Mouse (Mus musculus) lung, postnatal 0 days (tissue): ENCODE measurements around the gene Gm10277. TPM values are rescaled to one million over a fixed set of nuclear protein-coding genes. Genes with fewer than 3 reads are reported as not detected.

ENCODE experiments used
- ATAC-seq: fragments of 200-750 bp; cut with Nextera tagmentation; 2 replicates; pipeline ENCODE4 v1.8.0; 2017; ENCODE audit warnings: moderate library complexity
- DNase-seq: peaks from one replicate; pipeline ENCODE4 v3.0.0-alpha.2; 2016; ENCODE audit warnings: low spot score
- H3K27ac ChIP-seq: fragments of 300-500 bp; sonication (generic); 2 replicates; pipeline ENCODE4 v1.5.1; 2014; ENCODE audit warnings: antibody characterized with exemption, mild to moderate bottlenecking, low read length, mixed read lengths
- H3K27me3 ChIP-seq: fragments of 300-500 bp; sonication (generic); replicated peaks from 2 replicates; pipeline ENCODE4 v1.6.1; 2014; ENCODE audit warnings: low read length, mixed read lengths; ENCODE audit not compliant: insufficient read depth
- H3K36me3 ChIP-seq: fragments of 300-500 bp; sonication (generic); 2 replicates; pipeline ENCODE4 v1.6.1; 2014; ENCODE audit warnings: low read length, mixed read lengths; ENCODE audit not compliant: insufficient read depth
- H3K4me1 ChIP-seq: fragments of 300-500 bp; sonication (generic); 2 replicates; pipeline ENCODE4 v1.6.1; 2014; ENCODE audit warnings: antibody characterized with exemption, low read depth, low read length, mixed read lengths; ENCODE audit not compliant: insufficient read depth
- H3K4me2 ChIP-seq: fragments of 300-500 bp; sonication (generic); replicated peaks from 2 replicates; pipeline ENCODE4 v1.6.1; 2014; ENCODE audit warnings: low read depth, mild to moderate bottlenecking, low read length, moderate library complexity, mixed read lengths
- H3K4me3 ChIP-seq: fragments of 300-500 bp; sonication (generic); 2 replicates; pipeline ENCODE4 v1.5.1; 2014; ENCODE audit warnings: low read depth, low read length
- H3K9ac ChIP-seq: fragments of 300-500 bp; sonication (generic); replicated peaks from 2 replicates; pipeline ENCODE4 v1.6.1; 2014; ENCODE audit warnings: low read depth, mild to moderate bottlenecking
- H3K9me3 ChIP-seq: fragments of 300-500 bp; sonication (generic); 2 replicates; pipeline ENCODE4 v1.6.1; 2016; ENCODE audit warnings: low read length, mixed read lengths
- CTCF ChIP-seq: IDR thresholded peaks from 2 replicates; pipeline ENCODE4 v1.5.1; 2016; ENCODE audit warnings: antibody characterized with exemption, mild to moderate bottlenecking
- EP300 ChIP-seq: IDR thresholded peaks from 2 replicates; pipeline ENCODE4 v1.6.1; 2016; ENCODE audit warnings: antibody characterized with exemption, mild to moderate bottlenecking, control low read depth
- whole genome bisulfite sequencing: fragments of 180-500 bp; shearing (Covaris S2); extraction: QIAGEN DNeasy Blood & Tissue Kit; methylation state at CpG from one replicate; pipeline ENCODE4 v1.1.7; 2014; 5-methylcytosine and 5-hydroxymethylcytosine counted together
- polyA plus RNA-seq: library from polyadenylated mRNA; unstranded; fragments of >200 nt; fragmentation: Nextera tagmentation; extraction: Ambion mirVana; gene quantifications from 2 replicates; pipeline ENCODE4 v1.2.1, GENCODE M21; 2015

Gene Gm10277
- polyA plus RNA-seq, 1 experiment from 2014 or later = 0.90 TPM

GRCm38 (mm10) chr11:77779240-77779639 is 8.3 kb downstream of the Gm10277 start:
- TF ChIP-seq EP300 = no peak
- no peak for TF ChIP-seq CTCF
- ATAC-seq (no peak), DNase-seq (no peak)
- no peak overlapping the region for H3K27ac ChIP-seq
- peaks cover 29% of the 10 kb centered on the region; the same call in 1 of the 2 replicates for H3K4me1 ChIP-seq
- 42% methylated on average over 1 of the region's 1 CpGs for WGBS
- no peak overlapping the region for H3K4me2 ChIP-seq
- no peaks in the 10 kb centered on the region; the same call in none of the 2 replicates for H3K36me3 ChIP-seq
- no peaks in the 10 kb centered on the region for H3K9me3 ChIP-seq
- no peak overlapping the region for H3K9ac ChIP-seq
- H3K4me3 ChIP-seq = no peak overlapping the region
- H3K27me3 ChIP-seq = no peaks in the 10 kb centered on the region

- no peaks in the 10 kb centered on the region for H3K27me3 ChIP-seq
- TF ChIP-seq CTCF (no peak), EP300 (no peak)
- ATAC-seq = no peak
- H3K4me1 ChIP-seq = peaks cover 26% of the 10 kb centered on the region; the same call in 1 of the 2 replicates
- H3K4me2 ChIP-seq = no peak overlapping the region
- no peak overlapping the region for H3K27ac ChIP-seq
- DNase-seq = no peak
- H3K36me3 ChIP-seq = no peaks in the 10 kb centered on the region; the same call in 1 of the 2 replicates
- H3K9ac ChIP-seq = no peak overlapping the region
- 92% methylated on average over 17 of the region's 17 CpGs for WGBS
- H3K9me3 ChIP-seq = no peaks in the 10 kb centered on the region
- H3K4me3 ChIP-seq = no peak overlapping the region
Measured at GRCm38 (mm10) chr11:77777937-77778336, 9.6 kb downstream of the Gm10277 start.

GRCm38 (mm10) chr11:77777436-77777835 is 10.1 kb downstream of the Gm10277 start:
- H3K9ac ChIP-seq = no peak overlapping the region
- no peak for ATAC-seq

GRCm38 (mm10) chr11:77775701-77776400 is 11.7 kb downstream of the Gm10277 start:
- H3K4me1 ChIP-seq = peaks cover 10% of the 10 kb centered on the region; the same call in 1 of the 2 replicates
- WGBS = 46% methylated on average over 9 of the region's 9 CpGs
- H3K9me3 ChIP-seq = no peaks in the 10 kb centered on the region
- ATAC-seq (peak; percentile 56; the same call in 1 of the 2 replicates), DNase-seq (no peak)
- peak overlapping the region; percentile 64 for H3K27ac ChIP-seq
- no peak overlapping the region for H3K4me3 ChIP-seq
- no peak for TF ChIP-seq CTCF
- TF ChIP-seq EP300 = peak; percentile 70
- H3K36me3 ChIP-seq = no peaks in the 10 kb centered on the region; the same call in 1 of the 2 replicates
- H3K9ac ChIP-seq = no peak overlapping the region
- H3K4me2 ChIP-seq = no peak overlapping the region
- no peaks in the 10 kb centered on the region for H3K27me3 ChIP-seq

More at GRCm38 (mm10) chr11:77777436-77777835, 10.1 kb downstream of the Gm10277 start:
- H3K27ac ChIP-seq = no peak overlapping the region
- WGBS = 86% methylated on average over 17 of the region's 17 CpGs
- DNase-seq = no peak
- peaks cover 25% of the 10 kb centered on the region; the same call in 1 of the 2 replicates for H3K4me1 ChIP-seq
- no peak for TF ChIP-seq EP300
- TF ChIP-seq CTCF = no peak
- H3K9me3 ChIP-seq = no peaks in the 10 kb centered on the region
- H3K36me3 ChIP-seq = no peaks in the 10 kb centered on the region; the same call in 1 of the 2 replicates
- H3K4me2 ChIP-seq = no peak overlapping the region
- H3K4me3 ChIP-seq = no peak overlapping the region
- H3K27me3 ChIP-seq = no peaks in the 10 kb centered on the region

- no peak for DNase-seq
- TF ChIP-seq EP300 (no peak), CTCF (no peak)
- 47% methylated on average over 8 of the region's 8 CpGs for WGBS
- no peak for ATAC-seq
- H3K27ac ChIP-seq = 0 out of 2 replicates have a peak overlapping the region, but pooled peaks have one; percentile 2
- no peaks in the 10 kb centered on the region for H3K9me3 ChIP-seq
- no peaks in the 10 kb centered on the region for H3K36me3 ChIP-seq
- no peak overlapping the region for H3K4me3 ChIP-seq
- H3K4me1 ChIP-seq = peaks cover 5% of the 10 kb centered on the region; the same call in 1 of the 2 replicates
- H3K4me2 ChIP-seq = no peak overlapping the region
- no peak overlapping the region for H3K9ac ChIP-seq
- no peaks in the 10 kb centered on the region for H3K27me3 ChIP-seq
Measured at GRCm38 (mm10) chr11:77771879-77772713, 15.5 kb downstream of the Gm10277 start.

GRCm38 (mm10) chr11:77770346-77770745 is 17.2 kb downstream of the Gm10277 start:
- H3K27ac ChIP-seq = no peak overlapping the region
- no peaks in the 10 kb centered on the region for H3K27me3 ChIP-seq
- no peaks in the 10 kb centered on the region for H3K9me3 ChIP-seq
- ATAC-seq (no peak), DNase-seq (no peak)
- H3K4me2 ChIP-seq = no peak overlapping the region
- no peak overlapping the region for H3K9ac ChIP-seq
- no peak for TF ChIP-seq CTCF
- no peak for TF ChIP-seq EP300
- WGBS = 59% methylated on average over 8 of the region's 8 CpGs
- H3K36me3 ChIP-seq = no peaks in the 10 kb centered on the region
- no peak overlapping the region for H3K4me3 ChIP-seq
- H3K4me1 ChIP-seq = peaks cover 11% of the 10 kb centered on the region
